Mouse (Mus musculus): ENCODE measurements at regions not wholly inside any gene's neighbourhood (a gene's known extent, or its start where the extent isn't known, plus 50 kb on each side); places are given as distances from the start of the nearest gene placed in this dataset.

DNA sequence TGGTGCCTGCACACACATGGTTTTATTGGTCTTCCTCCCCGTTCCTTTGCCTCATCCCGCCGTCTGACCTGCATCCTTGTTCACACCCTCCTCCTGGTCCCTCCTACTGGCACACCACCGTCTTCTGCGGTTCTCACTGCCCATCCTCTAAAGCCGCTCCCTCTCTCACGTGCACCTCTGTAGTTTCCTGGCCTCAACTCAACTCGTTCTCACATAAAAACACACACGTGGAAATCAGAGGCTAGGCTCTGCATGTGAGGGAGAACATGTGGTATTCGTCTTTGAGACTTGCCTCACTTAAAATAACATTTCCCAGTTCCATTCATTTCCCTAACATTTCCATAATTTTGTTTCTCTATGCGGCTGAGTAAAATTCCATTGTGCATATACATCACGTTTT lies 69.5 kb downstream of the Aldh8a1 start:
- DNase-seq = no peak
- intact Hi-C loops (cut with DNase I) = no loop called here

DNA sequence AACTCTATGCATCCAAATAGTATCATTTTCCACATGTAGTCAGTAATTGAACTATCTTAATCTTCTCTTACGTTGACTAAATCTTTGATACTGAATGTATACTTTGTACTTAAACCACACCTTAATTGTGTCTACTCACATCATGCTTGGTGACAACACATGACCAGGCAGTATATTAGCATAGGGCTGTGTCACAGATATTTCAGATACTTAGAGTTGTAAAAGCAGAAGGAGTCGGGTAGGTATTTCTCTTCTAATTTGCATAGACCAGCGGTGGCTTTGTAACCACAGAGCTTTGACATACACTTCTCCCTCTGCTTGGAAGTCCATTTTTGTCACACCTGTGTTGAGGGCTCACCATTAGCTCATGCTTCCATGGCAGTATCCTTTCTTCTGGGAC lies 71.0 kb downstream of the Aldh8a1 start:
- intact Hi-C loops (cut with DNase I) = no loop called here
- DNase-seq = no peak

DNA sequence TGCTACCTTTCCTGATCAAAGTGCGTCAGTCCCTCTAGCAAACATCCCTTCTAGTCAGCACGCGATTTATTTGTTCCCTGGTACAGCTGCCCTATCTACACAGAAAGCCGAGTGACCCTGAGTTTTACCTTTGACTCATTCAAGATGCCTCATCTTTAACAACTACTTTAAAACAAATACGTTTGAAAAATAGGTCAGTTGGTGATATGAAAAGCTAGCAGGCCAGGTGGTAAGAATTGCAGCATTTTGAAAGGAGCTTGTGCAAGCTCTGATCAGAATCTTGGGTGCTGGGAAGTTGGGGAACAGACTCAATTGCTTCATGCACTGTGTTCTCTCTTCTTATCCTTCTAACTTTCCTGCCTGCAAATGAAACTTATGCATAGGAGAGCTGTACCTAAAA lies 71.9 kb downstream of the Aldh8a1 start:
- intact Hi-C loops (cut with DNase I) = no loop called here
- no peak for DNase-seq

- DNase-seq = no peak
- intact Hi-C loops (cut with DNase I) = no loop called here
Measured at GRCm38 (mm10) chr10:21452611-21453010, 75.5 kb downstream of the Aldh8a1 start.

- no peak for DNase-seq
- intact Hi-C loops (cut with DNase I) = no loop called here
Measured at GRCm38 (mm10) chr10:21453527-21453926, 76.4 kb downstream of the Aldh8a1 start.

GRCm38 (mm10) chr10:21454153-21454552 lies 77.1 kb downstream of the Aldh8a1 start:
- intact Hi-C loops (cut with DNase I) = no loop called here
- no peak for DNase-seq

DNA sequence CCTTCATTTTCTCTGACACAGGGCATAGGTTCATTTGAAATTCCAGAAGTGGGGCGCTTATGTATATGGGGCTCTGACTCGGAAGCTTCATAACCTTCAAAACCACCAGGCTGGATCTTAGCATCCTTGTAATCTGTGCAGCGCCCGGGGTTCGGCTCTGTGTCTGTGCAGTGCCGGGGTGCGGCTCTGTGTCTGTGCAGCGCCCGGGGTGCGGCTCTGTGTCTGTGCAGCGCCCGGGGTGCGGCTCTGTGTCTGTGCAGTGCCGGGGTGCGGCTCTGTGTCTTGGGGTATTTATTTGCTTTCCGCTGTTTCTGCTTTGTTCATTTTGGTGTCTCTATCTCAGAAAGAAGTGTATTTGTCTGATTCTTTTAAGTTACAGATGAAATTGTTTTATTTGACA lies 77.7 kb downstream of the Aldh8a1 start:
- intact Hi-C loops (cut with DNase I) = no loop called here
- no peak for DNase-seq

DNA sequence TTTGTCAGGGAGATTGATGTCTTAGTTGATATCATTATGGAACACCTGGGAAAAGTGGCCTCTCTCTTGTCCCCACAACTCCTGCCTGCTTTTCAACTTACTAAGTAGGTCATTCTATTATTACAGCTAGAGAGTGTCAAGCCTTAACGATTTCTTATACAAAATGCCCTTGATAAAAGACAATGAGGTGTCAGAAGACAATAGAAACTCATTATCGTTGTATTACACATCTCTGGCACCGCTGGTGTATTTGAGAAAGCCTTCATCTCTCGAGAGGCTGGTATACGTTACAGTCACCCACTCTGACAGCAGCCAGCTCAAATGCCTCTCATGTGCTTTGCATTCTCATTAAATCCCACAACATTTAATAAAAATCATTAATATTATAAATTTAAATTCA lies 78.8 kb downstream of the Aldh8a1 start:
- intact Hi-C loops (cut with DNase I) = no loop called here
- DNase-seq = no peak

DNA sequence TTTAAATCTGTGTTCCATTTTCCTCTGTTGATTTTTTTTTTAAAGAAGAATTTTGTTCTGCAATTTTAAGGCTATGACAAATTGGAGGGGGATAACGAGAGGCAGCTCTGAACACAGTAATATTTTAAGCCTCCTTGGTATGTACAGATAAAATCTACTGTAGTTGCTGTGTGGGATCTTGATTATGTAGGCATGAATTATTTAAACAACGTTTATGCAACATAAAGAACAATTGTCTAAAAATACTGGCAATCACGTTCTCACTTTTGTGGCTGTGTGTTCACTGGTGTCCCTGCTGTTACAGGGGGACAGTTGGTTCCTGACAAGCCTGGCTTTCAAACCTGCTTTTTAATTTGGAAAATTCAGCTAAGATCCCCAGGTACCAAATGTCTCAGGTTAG lies 79.3 kb downstream of the Aldh8a1 start:
- intact Hi-C loops (cut with DNase I) = no loop called here
- no peak for DNase-seq

DNA sequence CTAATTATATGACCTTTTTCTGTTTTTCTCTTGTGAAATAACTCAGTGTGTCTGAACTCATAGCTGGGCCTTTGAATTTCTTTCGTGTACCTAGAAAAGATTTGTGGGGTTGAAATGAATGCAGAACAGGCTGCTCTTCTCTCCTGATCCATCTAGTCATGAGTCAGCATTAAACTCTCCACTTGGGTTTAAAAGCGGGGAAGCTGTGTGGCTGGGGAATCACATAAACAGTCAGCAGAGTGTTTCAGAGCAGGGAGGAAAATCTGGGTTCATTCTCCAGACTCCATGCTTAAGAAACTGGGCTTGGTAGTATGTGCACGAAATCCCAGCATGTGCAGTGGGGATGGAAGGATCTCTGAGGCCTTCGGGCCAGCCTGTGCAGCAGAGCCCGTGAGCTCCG lies 79.9 kb downstream of the Aldh8a1 start:
- no peak for DNase-seq
- intact Hi-C loops (cut with DNase I) = no loop called here

GRCm38 (mm10) chr10:21458608-21459007 lies 81.5 kb downstream of the Aldh8a1 start:
- intact Hi-C loops (cut with DNase I) = no loop called here
- DNase-seq = no peak

- intact Hi-C loops (cut with DNase I) = loop anchor here (10.0 kb wide), 2 partner anchors 215 to 325 kb away; no protein-coding TSS in a partner anchor
- DNase-seq = no peak
Measured at GRCm38 (mm10) chr10:21460062-21460461, 83.0 kb downstream of the Aldh8a1 start.

- DNase-seq = peak; percentile 17 to 24
- intact Hi-C loops (cut with DNase I) = loop anchor here (10.0 kb wide), 2 partner anchors 212 to 322 kb away; no protein-coding TSS in a partner anchor
Measured at GRCm38 (mm10) chr10:21462915-21463314, 85.8 kb downstream of the Aldh8a1 start.

DNA sequence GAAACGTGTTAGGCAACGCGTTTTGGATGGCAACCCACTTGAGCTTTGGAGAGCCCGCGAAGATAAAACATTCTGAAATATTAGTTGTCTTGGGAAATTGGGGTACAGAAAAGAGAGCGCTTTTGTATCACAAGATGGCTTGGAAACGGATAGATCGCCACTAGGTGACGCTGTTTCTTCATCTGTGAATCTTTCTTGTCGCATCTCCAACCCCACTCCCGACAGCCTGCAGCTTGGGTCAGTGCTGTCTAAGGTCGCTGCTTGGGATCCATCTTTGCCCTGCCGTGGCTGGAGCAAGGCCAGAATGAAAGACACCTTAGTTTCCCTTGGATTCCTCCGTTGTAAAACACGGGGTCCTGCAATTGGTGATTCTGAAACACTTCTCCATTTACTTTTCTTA lies 88.3 kb downstream of the Aldh8a1 start:
- intact Hi-C loops (cut with DNase I) = loop anchor here (2.0 to 10.0 kb wide), 5 partner anchors 83 to 529 kb away; no protein-coding TSS in a partner anchor
- DNase-seq = peak; percentile 84 to 93

DNA sequence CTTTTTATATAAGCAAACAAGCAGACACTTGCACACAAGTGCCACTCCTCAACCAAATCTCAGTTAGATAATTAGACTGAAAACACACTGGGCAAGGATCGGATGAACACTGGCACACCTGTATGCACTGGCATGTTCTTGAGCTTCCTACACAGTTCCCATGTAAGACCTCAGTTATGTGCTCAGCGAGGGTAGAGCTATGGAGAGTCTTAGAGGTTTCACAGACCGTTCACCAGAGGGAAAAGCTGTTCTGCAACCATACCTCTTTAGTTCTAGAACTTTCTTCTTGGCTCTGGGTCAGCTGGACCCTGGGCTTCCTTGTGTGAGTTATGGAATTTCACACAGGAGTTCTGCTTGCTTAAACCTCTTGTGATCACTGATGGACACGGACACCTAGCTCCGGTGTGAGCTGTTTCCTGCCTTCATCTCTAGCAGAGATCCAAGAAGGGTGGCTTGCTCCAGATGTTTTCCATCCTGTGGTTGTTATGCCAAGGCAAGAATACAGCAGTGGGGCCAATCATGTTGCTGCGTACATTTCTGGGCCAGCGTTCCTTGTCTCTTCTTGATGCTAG lies 88.8 kb downstream of the Aldh8a1 start:
- no peak for DNase-seq
- intact Hi-C loops (cut with DNase I) = loop anchor here (2.0 to 10.0 kb wide), 5 partner anchors 83 to 529 kb away; no protein-coding TSS in a partner anchor

- DNase-seq = no peak
Measured at GRCm38 (mm10) chr10:21467425-21468085, 90.5 kb downstream of the Aldh8a1 start.

DNA sequence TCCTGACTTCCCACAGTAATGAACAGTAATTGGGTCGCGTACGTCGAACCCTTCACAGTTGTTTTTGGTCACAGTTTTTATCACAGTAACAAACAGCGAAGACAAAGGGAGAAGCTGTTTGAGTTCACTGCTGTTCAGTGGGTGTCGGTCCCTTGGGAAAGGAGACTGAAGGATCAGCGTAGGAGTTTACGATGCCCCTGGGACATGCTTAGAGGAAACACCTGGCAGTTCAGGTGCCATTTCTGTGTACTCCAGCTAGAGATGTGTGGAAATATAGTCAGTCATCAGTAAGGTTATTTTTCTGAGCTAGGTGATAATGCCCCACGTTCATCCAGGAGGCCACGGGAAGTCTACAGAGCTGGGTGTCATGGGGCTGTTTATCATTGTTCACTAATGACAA lies 91.3 kb downstream of the Aldh8a1 start:
- intact Hi-C loops (cut with DNase I) = loop anchor here (5.0 to 10.0 kb wide), 3 partner anchors 134 to 316 kb away; no protein-coding TSS in a partner anchor
- DNase-seq = no peak

More at GRCm38 (mm10) chr10:21467425-21468085, 90.5 kb downstream of the Aldh8a1 start:
- intact Hi-C loops (cut with DNase I) = loop anchor here (5.0 to 10.0 kb wide), 3 partner anchors 135 to 317 kb away; no protein-coding TSS in a partner anchor

DNA sequence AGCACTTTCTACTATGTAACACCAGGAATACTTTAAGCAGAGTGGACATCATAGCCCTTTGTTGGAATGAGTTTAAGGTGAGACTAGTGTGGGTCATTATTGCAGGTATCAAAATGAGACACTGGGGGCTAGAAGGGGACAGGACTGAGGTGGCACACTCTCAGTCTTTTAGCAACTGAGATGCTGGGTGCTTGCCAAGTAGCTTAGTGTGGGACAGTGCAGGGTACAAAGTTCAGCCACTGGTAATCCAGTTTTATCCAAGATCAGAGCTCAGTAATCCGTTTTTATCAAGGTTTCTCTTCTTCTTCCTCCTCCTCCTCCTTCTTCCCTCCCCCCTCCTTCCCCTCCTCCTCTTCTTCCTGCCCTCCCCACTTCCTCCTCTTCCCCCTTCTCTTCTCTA lies 92.9 kb downstream of the Aldh8a1 start:
- intact Hi-C loops (cut with DNase I) = loop anchor here (5.0 to 10.0 kb wide), 3 partner anchors 132 to 315 kb away; no protein-coding TSS in a partner anchor
- no peak for DNase-seq

DNA sequence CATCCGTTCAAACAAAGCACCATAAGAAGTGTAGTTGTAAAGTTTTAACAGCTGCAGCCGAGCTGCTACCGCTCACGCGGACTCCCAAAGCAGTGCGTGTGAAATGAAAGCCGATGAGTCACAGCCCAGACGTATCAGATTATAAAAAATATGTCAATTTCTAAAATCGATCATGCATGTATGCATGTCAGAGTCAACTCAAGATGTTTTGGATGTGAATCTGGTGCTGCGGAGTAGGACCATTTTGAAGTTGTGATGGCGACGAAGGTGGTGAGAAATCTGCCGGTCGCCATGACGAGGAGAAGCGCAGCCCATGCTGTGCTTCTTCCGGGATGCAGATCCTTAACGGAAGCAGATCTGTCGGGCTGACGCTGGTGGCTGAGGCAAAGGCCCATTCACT lies 93.5 kb downstream of the Aldh8a1 start:
- intact Hi-C loops (cut with DNase I) = no loop called here
- no peak for DNase-seq

DNA sequence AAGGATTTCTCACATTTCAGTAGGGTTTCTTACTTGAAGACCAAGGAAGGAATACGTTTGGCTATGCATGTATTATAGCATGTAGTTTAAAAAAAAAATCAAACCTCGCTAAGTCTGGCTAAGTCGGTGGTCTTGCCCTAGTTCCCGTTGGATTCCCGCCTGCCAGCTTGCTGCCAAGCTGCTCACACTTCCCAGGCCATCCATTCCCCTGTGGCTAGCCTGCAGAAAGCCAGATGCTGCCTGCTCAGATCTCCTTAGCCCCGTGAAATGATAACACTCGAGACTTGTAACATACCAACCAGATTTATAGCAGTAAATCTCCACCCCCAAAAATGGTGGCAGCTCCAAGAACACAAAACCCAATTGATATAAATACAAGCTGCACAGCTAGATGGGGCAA lies 97.2 kb downstream of the Aldh8a1 start:
- intact Hi-C loops (cut with DNase I) = no loop called here
- DNase-seq = no peak

DNA sequence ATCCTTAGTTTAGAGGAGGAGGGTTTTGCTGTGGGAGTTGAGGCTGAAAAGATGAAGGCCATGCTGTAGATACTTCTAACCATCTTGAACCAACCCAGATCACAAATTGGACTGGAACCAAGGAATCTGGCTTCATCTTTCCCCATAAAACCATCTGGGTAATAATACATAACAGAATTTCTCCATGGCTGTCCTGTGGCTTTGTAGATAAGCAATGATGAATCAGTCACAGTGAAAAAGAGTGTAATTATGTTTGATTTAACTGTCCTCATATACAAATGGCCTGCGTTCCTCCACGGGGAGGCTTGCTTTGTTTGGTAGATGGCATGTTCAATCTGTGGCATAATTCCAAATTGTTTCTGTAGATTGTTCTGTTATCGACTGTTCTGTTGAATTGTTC lies 100.9 kb downstream of the Aldh8a1 start:
- DNase-seq = no peak
- intact Hi-C loops (cut with DNase I) = no loop called here

DNA sequence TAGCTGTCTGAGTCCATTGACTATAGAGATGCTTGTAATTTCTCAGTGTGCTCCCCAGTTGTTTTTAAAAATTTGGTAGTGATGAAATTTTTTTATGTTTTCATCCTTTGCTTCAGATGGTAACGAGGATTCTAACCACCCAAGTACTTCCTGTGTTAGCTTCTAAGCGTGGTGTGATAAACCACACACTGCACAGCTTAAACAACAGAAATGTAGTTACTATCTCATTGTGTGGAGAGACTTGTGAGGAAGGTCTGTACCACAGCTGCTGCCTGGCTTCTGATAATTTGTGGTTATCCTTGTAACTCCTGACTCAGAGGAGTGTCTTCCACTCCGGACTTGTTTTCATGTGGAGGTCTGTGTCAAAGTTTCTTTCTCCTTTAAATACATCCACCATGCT lies 102.3 kb downstream of the Aldh8a1 start:
- no peak for DNase-seq
- intact Hi-C loops (cut with DNase I) = no loop called here

All from heart, postnatal 14 days (tissue).